Mouse (Mus musculus) small intestine, adult 2 months (tissue): Measurements from ENCODE around the gene Zfhx3. TPM values are rescaled to one million over a fixed set of nuclear protein-coding genes. Genes with fewer than 3 reads are reported as not detected.

Experiments
- H3K27ac ChIP-seq: fragments of 200-500 bp; 2 replicates; pipeline ENCODE4 v1.5.1; 2012; ENCODE audit warnings: low read depth, low read length, control low read depth, inconsistent platforms; ENCODE audit not compliant: insufficient read depth
- H3K27me3 ChIP-seq: fragments of 200-500 bp; 2 replicates; pipeline ENCODE4 v1.6.1; 2012; ENCODE audit warnings: mild to moderate bottlenecking, moderate library complexity, low read length, inconsistent platforms; ENCODE audit not compliant: control insufficient read depth, insufficient read depth
- H3K36me3 ChIP-seq: fragments of 200-500 bp; 2 replicates; pipeline ENCODE4 v1.6.1; 2012; ENCODE audit warnings: mild to moderate bottlenecking, low read length, control low read depth, inconsistent platforms; ENCODE audit not compliant: control insufficient read depth, insufficient read depth
- H3K4me1 ChIP-seq: fragments of 200-500 bp; 2 replicates; pipeline ENCODE4 v1.6.1; 2012; ENCODE audit warnings: low read length, inconsistent platforms, mixed read lengths; ENCODE audit not compliant: control insufficient read depth, insufficient read depth, insufficient read length
- H3K4me3 ChIP-seq: fragments of 200-500 bp; 2 replicates; pipeline ENCODE4 v1.5.1; 2012; ENCODE audit warnings: low read depth, mild to moderate bottlenecking, control low read depth, inconsistent platforms, low read length, moderate library complexity
- CTCF ChIP-seq: fragments of 200-500 bp; IDR thresholded peaks from 2 replicates; pipeline ENCODE4 v1.5.1; 2012; ENCODE audit warnings: low read depth, mild to moderate bottlenecking, control low read depth, inconsistent platforms, low read length, moderate library complexity, mixed read lengths; ENCODE audit not compliant: insufficient replicate concordance, insufficient read length; ENCODE audit errors: extremely low read depth
- POLR2A ChIP-seq: fragments of 200-500 bp; IDR thresholded peaks from 2 replicates; pipeline ENCODE4 v1.6.1; 2012; ENCODE audit warnings: low read depth, mild to moderate bottlenecking, control low read depth, inconsistent platforms, low read length, moderate library complexity
- WGBS: fragments of 180-500 bp; shearing (Covaris S2); methylation state at CpG from one replicate; pipeline ENCODE4 v1.1.7; 2018; 5-methylcytosine and 5-hydroxymethylcytosine counted together
- polyA plus RNA-seq: library from polyadenylated mRNA; depleted of rRNA; stranded (reverse); fragments of >200 nt; gene quantifications from 2 replicates; pipeline ENCODE4 v1.2.3, GENCODE M21; 2012

Zfhx3 gene
- polyA plus RNA-seq, 1 experiment: 2.0 TPM

- WGBS: 44% methylated on average over 22 of the region's 22 CpGs
- Histone ChIP-seq H3K36me3 (no peaks in the 10 kb centered on the region), H3K4me1 (peaks cover 2% of the 10 kb centered on the region; the same call in 1 of the 2 replicates), H3K4me3 (no peak overlapping the region), H3K27ac (no peak overlapping the region), H3K27me3 (no peaks in the 10 kb centered on the region)
- no peak for TF ChIP-seq POLR2A
- no peak for TF ChIP-seq CTCF
Observed at GRCm38 (mm10) chr8:108387160-108387912, 444.9 kb downstream of the Zfhx3 start.

GRCm38 (mm10) chr8:108387913-108388274 lies 445.4 kb downstream of the Zfhx3 start:
- 69% methylated on average over 8 of the region's 8 CpGs for WGBS
- H3K27me3 ChIP-seq: no peaks in the 10 kb centered on the region
- H3K27ac ChIP-seq: no peak overlapping the region
- TF ChIP-seq POLR2A: no peak
- no peak for TF ChIP-seq CTCF
- no peaks in the 10 kb centered on the region for H3K36me3 ChIP-seq
- peaks cover 2% of the 10 kb centered on the region; the same call in 1 of the 2 replicates for H3K4me1 ChIP-seq
- H3K4me3 ChIP-seq: no peak overlapping the region

GRCm38 (mm10) chr8:108392909-108393308 lies 450.5 kb downstream of the Zfhx3 start:
- WGBS: 28% methylated on average over 9 of the region's 9 CpGs
- Histone ChIP-seq H3K27ac (no peak overlapping the region), H3K4me1 (peaks cover under 1% of the 10 kb centered on the region; the same call in 1 of the 2 replicates), H3K4me3 (no peak overlapping the region), H3K36me3 (no peaks in the 10 kb centered on the region), H3K27me3 (no peaks in the 10 kb centered on the region)
- no peak for TF ChIP-seq CTCF
- no peak for TF ChIP-seq POLR2A

GRCm38 (mm10) chr8:108402149-108402548 lies 459.7 kb downstream of the Zfhx3 start:
- Histone ChIP-seq H3K27ac (no peak overlapping the region), H3K27me3 (no peaks in the 10 kb centered on the region), H3K36me3 (no peaks in the 10 kb centered on the region), H3K4me1 (no peaks in the 10 kb centered on the region), H3K4me3 (no peak overlapping the region)
- 76% methylated on average over 9 of the region's 9 CpGs for WGBS
- no peak for TF ChIP-seq CTCF
- TF ChIP-seq POLR2A: no peak

GRCm38 (mm10) chr8:108406716-108407494 lies 464.5 kb downstream of the Zfhx3 start:
- H3K27me3 ChIP-seq: no peaks in the 10 kb centered on the region
- TF ChIP-seq POLR2A (no peak), CTCF (no peak)
- no peak overlapping the region for H3K27ac ChIP-seq
- H3K36me3 ChIP-seq: no peaks in the 10 kb centered on the region
- no peak overlapping the region for H3K4me3 ChIP-seq
- 61% methylated on average over 25 of the region's 25 CpGs for WGBS
- H3K4me1 ChIP-seq: no peaks in the 10 kb centered on the region

- no peak overlapping the region for H3K27ac ChIP-seq
- 72% methylated on average over 15 of the region's 15 CpGs for WGBS
- TF ChIP-seq CTCF: no peak
- no peak for TF ChIP-seq POLR2A
- no peak overlapping the region for H3K4me3 ChIP-seq
- no peaks in the 10 kb centered on the region; the same call in 1 of the 2 replicates for H3K27me3 ChIP-seq
- no peaks in the 10 kb centered on the region for H3K36me3 ChIP-seq
- no peaks in the 10 kb centered on the region for H3K4me1 ChIP-seq
Observed at GRCm38 (mm10) chr8:108419162-108419844, 476.9 kb downstream of the Zfhx3 start.
